Mouse (Mus musculus): Measurements from ENCODE around the gene Sele.

DNA sequence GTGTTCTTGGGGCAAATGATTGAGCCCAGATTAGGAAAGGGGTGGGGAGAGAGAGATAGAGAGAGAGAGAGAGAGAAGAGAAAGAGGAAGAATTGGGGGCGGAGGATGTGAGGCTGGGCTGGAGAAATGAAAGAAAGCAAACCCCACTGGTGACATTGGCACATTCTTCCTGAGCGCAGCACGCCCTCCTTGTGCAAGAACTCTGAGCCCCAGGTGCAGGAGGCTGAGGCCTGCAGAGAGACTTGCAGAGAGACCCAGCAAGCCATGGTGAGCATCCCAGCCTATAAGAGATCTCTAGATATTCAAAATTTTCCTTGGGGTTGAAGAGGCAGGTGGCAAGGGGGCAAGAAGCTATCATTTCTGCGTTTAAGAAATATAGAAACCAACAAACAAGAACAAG lies 13.9 kb downstream of the Sele start, which contains the start of gene Sell:
- TF ChIP-seq CTCF (IDR thresholded peaks at IDR 0.05; ENCODE audit: extremely low read depth, insufficient read depth, insufficient read length, insufficient replicate concordance) (no peak), POLR2A (IDR thresholded peaks at IDR 0.05; ENCODE audit: low read depth, low read length) (peak; percentile 94)

All from spleen, adult 2 months (tissue).